Mouse (Mus musculus) cerebellum, adult 9-11 months (tissue): Measurements from ENCODE around the gene Nox4.
"Not testable (repeated sequence)": the region's sequence is repeated elsewhere in the genome, so short reads cannot be mapped to it uniquely, and the experiment has no call there.

Experiments
- DNase-seq: peaks from one replicate; pipeline ENCODE4 v3.0.0; 2022

Nox4 gene

DNA sequence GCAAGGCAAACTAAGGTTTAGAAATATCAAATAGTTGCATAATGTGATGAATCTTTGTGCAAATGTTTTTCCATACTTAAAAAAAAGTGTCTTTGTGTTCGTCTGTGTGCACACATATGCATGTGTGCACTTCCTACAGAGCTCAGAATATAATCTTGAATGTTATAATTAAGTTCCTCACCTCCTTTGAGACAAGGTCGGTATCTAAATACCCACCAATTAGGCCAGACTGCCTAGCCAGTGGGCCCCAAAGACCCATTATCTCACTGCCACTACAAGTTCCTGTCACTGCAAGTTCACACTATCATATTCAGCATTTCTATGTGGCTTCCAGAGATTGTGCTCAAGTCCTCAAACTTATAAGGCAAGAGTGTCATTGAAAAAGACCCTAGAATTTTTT is 129.0 kb downstream of the Nox4 start:
- no peak for DNase-seq

DNA sequence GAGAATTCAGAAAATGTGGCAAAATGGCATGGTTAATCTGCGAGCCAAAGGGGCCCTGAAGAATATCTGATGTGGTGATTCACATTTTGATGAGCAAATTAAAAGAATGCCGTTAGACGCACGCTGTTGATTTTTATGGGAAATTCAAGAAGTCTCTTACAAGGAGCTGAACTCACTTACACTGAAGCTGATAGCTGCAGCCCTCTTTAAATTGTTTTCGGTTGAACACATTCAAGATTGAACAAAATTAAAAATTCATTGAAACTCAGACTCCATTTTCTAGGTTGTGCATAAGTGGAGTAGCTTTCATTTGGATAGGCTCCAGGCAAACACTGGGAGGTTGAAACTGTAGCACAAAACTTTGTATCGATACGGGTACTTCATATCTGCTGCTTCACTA is 151.1 kb downstream of the Nox4 start:
- no peak for DNase-seq

DNA sequence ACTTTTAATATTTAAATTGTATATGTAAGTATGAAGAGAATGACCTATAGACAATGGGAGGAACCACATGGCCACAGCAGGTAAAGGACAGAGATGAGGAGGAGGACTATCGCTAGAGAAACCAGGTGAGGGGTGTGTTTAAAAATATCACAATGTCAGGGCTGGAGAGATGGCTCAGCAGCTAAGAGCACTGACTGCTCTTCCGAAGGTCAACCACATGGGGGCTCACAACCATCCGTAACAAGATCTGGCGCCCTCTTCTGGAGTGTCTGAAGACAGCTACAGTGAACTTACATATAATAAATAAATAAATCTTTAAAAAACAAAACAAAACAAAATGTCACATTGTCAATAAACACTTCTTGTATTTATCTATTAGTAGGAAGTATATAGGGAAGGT is 165.5 kb downstream of the Nox4 start:
- DNase-seq, result not testable (repeated sequence)

DNA sequence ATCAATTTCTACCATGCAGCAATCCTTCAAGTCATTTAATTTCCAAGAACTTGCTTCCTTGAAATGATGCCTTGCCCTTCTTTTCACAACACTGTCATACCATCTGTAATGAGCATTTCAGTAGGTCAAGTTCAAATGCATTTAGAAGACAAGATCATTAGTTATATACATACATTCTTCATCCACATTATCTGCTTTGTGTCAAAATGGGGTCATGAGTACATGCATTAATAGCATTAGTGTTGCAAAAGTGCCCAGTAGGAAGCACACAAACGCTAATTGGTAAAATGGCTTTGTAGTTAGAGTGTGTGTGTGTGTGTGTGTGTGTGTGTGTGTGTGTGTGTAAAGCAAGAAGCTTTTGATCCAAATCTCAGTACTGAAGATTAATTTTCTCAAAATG is 167.4 kb downstream of the Nox4 start:
- no peak for DNase-seq
